Mouse (Mus musculus) ES-E14 (cell line): ENCODE measurements around the gene Ndufa1.

Experiments used
- CHD2 ChIP-seq: IDR thresholded peaks from 2 replicates; pipeline ENCODE4 v1.6.1; 2014; ENCODE audit warnings: mild to moderate bottlenecking, low read depth, low read length, inconsistent platforms
- HCFC1 ChIP-seq: IDR thresholded peaks from 2 replicates; pipeline ENCODE4 v1.6.1; 2012; ENCODE audit warnings: low read length, inconsistent platforms, borderline replicate concordance; ENCODE audit not compliant: insufficient read depth
- MAFK ChIP-seq: IDR thresholded peaks from 2 replicates; pipeline ENCODE4 v1.6.1; 2014; ENCODE audit warnings: mild to moderate bottlenecking, low read depth, low read length, inconsistent platforms; ENCODE audit not compliant: insufficient read depth
- ZC3H11A ChIP-seq: IDR thresholded peaks from 2 replicates; pipeline ENCODE4 v1.6.1; 2012; ENCODE audit warnings: low read depth, mild to moderate bottlenecking, inconsistent platforms, low read length, borderline replicate concordance

DNA sequence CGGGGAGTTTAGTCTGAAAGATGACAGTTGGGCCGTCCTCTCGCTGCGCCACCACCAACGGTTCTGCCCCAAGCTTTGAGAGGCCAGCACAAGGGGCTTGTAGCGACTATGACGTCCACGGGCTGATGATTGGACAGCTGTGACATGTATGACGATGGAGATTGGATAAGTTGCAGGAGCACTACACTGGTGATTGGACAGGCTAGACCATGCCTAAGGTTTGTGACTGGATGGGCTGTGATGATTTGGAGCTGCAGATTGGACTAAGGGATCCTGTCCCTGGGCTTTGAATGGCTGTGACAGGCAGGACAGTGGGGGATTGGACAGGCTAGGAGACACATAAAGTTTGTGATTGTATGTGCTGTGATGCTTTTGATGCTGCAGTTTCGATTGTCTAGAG, 20.0 kb upstream of the Ndufa1 start, which contains the start of gene Gm9:
- TF ChIP-seq CHD2 (no peak), HCFC1 (no peak), MAFK (no peak), ZC3H11A (no peak)
